Mouse (Mus musculus) CH12F3 (cell line): ENCODE results near the gene Capzb.

ENCODE experiments used
- in situ Hi-C: fragments of 300-500 bp; cut with MboI; formaldehyde crosslinking; loops from 2 replicates; pipeline ENCODE4 v1.14.3; 2020; ENCODE audit warnings: low sequenced_read_pairs

The Capzb gene

DNA sequence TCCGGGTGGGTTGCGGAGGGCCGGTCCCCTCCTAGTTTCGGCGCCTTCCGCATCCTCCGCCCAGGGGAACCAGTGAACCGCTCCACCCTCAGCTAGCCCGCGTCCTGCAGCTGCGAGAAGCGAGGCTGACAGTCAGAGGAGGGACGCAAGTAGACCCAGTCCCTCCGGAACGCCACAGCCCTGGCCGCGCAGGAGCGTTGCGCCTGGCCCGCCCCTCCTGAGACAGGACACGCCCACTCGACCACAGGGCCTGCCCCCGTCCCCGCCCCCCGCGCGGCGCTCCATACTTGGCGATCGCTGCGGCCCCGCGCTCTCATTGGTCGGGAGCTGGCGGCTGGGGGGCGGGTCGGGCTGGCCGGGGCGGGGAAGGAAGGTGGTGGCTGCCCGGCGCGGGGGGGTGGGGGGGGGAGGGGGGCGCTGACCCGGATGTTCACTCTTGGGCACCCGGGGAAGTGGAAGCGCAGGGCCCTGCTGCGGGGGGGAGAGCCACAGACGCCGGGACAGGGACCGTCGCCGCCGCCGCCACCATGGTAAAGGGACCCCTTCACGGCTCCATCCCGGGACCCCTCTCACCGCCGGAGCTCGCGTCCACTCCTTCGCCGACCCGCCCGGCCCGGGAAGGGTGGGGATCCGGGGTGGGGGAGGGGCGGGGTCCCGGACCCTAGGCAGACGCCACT is at the start of gene Capzb:
Capzb (plus strand) TSS at position 401 of the 677 bp plus-strand sequence.
- in situ Hi-C loops, result no loop called here

DNA sequence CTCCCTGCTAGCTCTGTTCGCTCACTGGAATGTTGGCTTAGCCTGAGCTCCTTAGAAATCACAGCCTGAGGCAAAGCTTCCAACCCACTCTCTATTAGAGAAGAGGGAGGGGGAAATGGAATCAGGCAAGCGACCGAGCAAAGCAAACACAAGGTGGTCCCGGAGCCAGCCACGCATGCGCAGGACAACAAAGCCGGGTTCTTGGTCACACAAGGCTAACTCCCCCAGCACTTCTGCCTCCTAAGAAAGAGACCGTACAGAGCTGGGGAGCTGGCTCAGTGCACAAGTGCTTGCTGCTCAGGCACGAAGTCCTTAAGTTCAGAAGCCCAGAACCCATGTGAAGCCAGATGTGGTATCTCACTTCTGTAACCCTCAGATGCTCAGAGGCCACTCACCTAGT is 49.7 kb upstream of the Capzb start:
- in situ Hi-C loops, result no loop called here

DNA sequence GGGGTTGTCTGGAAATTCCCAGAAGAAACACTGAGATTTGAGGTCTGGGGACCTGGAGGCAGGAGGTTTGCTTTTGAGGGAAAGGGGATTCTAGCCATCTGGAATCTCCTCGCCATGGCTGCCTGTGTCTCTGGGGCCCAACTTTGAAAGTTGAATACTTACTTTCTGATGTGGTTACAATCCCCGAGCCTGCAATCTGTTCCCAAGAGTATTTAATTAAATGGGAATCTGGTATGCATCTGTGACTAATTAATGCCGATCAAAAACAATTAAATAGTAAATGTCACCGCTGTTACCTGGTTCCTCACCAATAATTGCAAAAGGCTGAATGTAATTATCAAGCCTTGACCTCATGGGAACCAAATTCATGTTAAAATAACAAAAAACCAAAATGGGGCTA is 48.1 kb upstream of the Capzb start:
- in situ Hi-C loops, result no loop called here

DNA sequence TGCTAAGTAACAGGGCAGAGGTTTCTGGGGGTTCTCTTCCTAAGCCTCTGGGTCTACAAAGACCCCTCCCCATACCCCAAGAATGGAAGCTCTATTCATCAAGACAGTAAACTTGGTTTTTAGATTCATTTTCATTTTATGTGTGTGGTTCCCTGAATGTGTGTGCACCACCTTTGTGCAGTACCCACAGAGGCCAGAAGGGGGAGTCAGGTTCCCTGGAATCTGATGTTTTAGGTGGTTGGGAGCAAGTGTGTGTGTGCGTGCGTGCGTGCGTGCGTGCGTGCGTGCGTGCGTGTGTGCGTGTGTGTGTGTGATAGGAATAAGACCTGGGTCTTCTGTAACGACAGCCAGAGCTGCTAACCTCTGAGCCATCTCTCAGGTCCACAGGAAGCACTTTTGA is 47.5 kb upstream of the Capzb start:
- in situ Hi-C loops, result no loop called here

DNA sequence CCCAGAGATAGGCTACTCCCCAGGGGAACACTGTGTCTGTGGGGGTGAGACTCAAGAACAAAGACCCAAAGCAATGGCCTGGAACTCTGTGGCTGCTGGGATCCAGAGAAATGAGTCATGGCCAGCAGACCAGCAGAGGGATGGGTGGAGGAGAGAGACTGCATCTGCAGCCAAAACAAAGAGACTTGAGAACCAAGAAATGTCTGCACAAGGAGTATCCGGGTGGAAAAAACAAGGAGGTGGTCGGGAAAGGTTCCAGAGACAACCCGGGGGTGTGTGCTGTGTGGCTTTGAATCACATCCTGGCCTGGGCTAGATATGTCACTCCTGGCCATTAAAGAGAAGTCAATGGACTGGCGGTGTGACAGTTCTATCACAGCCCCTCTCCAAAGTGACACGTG is 45.9 kb upstream of the Capzb start:
- in situ Hi-C loops, result no loop called here

DNA sequence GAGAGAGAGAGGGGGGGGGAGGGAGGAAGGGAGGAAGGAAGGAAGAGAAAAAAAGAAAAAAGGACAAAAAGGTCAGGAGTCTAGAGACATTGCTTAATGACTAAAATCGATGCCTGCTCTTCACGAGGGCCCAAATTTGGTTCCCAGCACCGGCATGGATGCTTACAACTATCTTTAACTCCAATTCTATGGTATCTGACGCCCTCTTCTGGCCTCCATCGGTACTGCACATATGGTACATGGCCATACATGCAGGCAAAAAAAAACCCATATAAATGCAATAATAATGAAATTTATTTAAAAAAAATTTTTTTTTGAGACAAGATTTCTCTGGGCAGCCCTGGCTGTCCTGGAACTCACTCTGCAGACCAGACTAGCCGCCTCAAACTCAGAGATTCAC is 41.3 kb upstream of the Capzb start:
- in situ Hi-C loops, result no loop called here

DNA sequence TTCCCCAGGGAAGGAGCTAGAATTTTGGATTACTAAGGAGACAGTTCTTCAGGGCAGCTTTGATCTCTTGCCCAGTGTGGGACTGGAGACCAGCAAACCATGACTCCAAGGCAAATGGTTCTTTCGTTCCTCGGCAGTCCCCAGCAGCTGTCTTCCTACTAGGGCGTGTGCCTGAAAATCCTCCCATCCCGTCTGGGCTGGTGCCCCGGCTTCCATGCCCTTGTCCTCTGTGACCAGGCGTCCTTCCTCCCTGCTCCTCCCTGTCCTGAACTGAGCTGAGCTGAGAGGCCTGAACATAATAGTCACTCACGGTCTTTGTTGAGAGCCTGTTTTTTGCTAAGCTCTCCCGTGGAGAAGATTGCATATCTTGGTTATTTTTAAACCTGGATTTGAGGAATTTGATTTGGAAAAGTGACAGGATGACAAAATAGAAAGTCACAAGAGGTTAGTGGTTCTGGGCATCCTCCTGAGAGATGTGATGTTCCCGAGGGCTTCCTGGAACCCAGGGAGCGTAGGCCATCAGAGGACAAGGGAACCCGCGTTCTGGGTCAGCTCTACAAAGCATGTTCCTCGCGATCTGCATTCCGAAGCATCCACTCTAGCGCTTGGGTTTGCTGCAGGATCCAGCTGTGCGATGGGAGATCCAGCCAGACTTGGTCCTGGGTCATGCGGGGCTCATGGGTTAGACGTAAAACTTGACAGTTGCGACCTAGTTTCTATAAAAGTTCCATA is 38.0 kb upstream of the Capzb start:
- in situ Hi-C loops, result no loop called here

DNA sequence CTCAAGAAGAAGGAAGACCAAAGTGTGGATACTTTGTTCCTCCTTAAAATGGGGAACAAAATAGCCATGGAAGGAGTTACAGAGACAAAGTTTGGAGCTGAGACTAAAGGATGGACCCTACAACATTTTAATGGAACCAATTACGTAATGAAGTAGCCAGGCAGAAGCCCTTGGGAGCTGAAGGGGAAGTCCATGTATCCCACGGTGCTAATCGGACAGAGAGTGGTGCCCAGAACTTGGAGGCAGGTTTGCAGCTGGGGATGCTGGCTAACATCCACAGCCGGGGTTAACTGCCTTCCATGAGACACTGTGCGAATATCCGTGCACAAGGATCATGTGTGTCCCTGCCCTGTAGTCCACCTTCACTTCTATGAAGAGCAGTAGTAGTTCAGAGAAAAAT is 36.2 kb upstream of the Capzb start:
- in situ Hi-C loops, result no loop called here

DNA sequence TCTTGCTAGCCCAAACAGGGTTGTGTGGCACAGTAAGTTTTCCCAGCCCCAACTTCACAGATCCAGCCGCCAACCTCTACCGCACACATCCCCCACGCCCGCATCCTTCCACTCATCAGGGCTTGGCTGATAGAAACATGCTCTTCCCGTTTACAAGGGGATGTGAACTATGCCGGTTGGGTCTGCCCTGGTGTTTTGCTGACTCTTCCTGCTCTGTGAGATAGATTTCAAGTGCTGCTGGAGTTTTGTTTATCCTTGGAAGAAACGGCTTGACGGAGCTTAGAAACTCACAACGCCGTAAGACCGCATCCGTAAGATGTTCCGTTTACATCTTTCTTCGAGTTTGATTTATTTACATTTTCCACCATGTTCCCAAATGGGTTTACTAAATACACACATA is 34.3 kb upstream of the Capzb start:
- in situ Hi-C loops, result no loop called here

DNA sequence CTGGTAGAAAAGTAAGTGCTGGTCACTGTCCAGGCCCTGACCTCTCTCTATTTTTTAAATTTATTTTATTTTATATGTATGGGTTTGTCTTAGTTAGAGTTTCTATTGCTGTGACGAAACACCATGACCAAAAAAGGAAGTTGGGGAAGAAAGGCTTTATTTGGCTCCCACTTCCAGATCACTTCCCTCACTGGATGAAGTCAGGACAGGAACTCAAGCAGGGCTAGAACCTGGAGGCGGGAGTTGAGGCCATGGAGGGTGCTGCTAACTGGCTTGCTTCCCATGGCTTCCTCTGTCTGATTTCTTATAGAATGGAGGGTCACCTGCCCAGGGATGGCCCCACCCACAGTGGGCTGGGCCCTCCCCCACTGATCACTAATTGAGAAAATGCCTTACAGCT is 31.6 kb upstream of the Capzb start:
- in situ Hi-C loops, result no loop called here

DNA sequence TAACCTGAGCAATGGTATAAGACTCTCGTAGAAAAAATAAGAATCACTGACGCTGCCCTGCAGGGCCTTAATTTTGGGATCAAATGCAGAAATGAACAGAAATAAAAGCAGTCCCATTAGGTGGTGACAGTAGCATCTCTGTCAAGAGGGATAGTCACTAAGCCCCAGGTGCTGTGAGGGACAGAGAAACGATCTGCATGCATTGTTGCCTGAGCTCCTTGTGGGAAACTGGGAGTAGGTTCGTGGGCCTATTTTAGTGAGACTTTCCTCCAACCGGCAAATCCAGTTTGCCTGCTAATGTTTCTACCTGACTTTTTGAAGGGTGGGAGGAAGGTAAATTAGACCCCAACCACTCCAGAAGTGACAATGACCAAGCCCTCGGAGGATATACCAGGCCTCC is 28.6 kb upstream of the Capzb start:
- in situ Hi-C loops, result no loop called here

DNA sequence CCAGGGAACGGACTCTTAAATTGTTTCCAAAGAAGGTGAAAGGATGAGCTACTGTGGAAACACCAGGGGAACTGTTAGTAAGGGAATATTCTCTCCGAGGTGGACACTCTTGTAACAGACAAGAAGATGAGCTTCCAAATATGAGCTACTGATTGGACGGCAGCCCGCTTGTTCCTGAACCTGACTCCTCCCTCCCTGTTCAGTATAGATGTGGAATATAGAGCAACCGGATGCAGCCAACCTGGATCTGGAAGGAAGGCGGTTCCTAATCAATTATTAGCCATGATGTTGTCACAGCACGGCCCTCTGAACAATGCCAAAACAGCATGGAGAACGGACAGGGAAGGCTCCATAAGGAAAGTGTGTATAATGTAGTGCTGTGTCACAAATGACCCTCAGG is 27.4 kb upstream of the Capzb start:
- in situ Hi-C loops, result no loop called here

DNA sequence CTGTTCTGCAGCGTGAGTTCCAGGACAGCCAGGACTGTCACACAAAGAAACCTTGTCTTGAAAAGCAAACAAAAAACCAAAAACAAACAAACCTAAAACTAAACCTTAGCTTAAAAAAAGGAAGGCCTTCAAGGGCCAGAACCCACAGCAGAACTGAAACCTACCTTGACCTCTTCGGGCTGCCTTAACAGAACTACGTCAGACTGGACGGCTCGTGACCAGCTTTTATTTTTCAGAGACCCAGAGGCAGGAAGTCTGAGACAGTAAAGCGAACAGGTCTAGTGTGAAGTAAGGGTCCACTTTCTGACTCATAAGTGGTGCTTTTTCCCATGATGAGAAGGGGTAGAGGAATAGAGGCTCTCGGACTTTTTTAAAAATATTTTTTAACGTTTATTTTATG is 26.5 kb upstream of the Capzb start:
- in situ Hi-C loops, result no loop called here

DNA sequence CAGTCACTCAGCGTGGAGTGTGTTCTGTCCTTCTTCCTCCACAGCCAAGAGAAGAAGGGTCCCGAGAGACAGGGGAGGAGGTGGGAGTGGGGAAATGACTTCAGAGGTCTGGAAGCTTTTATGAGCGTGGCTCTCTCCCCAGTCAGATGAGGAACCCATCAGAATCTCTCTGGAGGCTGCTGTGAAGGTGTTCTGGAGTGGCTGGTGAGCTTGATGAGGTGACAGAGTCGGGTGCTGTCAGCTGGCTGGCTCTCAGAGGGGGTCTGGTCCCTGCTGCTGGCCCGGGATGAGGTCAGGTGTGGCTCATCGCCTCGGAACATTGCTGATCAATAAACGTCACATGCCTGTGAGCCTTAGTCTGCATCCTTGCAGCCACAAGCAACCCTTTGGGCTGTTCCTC is 25.6 kb upstream of the Capzb start:
- in situ Hi-C loops, result no loop called here

DNA sequence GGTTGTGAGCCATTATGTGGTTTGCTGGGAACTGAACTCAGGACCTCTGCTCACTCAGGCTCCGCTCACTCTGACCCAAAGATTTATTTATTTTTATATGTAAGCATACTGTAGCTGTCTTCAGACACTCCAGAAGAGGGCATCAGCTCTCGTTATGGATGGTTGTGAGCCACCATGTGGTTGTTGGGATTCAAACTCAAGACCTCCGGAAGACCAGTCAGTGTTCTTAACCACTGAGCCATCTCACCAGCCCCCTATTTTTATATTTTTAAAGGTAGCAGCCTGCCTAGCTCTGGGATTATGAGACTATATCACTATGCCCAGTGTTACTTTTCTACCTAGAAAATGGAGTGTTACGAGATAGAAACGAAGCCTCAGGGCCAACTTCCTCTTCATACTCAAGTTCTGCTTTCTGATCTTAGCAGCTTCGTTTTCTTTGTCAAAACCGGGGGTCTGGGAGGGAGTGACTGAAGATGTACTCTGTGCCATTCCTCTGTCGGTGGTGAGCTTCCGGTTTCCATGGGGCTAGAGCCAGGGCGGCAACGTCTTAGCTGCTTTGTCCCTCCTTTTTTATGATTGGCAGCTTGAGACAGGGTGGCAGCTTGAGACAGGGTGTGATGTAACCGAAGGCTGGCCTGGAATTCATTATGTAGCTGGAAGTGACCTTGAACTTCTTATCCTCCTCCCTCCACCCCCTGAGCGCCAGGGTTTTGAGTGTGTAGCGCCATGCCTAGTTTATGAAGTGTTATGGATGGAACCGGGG is 23.5 kb upstream of the Capzb start:
- in situ Hi-C loops, result no loop called here

DNA sequence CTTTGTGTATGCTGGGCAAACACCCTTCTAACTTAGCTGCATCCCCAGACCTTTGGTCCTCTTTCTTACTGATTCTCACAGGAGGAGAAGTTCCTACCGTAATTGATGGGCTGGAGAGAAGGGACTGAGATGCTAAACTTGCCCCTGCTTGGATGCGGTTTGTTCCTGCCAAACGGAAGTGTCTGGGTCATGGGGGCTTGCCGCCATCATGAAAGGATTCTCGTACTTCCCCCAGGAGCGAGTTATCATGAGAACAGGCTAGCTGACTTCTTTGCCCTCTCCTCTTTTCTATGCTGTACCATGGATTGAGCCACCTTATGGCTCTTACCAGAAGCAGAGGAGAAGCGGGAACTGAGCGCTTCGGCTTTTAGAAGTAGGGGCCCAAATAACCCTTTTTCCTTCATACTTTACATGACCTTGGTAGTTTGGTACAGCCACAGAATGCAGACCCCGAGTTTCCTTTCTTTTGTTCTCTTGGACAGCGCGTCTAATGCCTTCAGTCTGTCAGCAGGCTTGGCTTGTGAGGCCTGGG is 22.9 kb upstream of the Capzb start:
- in situ Hi-C loops, result no loop called here

DNA sequence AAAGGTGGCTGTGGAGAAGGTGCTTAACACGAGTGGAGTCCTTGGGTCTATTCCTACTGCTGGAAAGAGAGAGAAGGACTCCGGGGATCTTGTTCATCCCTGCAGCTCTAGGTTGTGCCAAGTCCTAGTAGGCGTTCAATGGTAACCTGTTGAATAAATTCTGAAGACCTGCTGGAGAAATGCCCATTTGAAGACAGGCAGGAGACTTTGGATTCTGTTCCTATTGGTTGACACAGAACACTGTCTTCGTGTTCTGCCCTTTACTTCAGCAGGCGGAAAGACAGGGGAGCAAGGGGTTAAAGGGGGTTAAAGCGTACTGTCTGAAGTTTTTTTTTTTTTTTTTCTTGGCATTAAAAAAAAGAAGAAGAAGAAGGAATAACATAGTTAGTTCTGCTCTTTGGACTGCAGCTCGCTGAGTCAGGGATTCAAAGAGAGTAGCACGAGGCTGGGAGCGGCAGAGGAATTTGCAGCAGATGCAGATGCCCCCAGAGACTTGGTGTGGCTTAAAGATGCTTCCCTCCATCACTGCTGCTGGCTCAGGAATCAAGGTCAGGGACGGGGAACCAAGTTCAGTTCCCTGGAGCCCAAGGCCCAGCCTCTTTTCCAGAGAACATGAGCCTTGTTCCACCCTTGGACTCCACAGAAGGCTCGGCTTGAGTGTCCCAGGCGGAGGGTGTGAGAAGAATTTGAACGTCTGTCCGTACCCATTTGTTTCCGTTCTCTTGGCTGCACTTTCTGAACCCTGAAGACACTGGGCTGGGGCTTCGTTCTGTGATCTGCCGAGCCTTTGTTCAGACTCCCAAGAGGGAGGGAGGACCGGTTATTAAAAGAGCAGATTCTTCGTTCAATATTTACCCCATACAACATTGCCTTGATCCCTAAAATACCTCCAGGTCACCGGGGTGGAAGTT is 17.4 kb upstream of the Capzb start:
- in situ Hi-C loops, result no loop called here

DNA sequence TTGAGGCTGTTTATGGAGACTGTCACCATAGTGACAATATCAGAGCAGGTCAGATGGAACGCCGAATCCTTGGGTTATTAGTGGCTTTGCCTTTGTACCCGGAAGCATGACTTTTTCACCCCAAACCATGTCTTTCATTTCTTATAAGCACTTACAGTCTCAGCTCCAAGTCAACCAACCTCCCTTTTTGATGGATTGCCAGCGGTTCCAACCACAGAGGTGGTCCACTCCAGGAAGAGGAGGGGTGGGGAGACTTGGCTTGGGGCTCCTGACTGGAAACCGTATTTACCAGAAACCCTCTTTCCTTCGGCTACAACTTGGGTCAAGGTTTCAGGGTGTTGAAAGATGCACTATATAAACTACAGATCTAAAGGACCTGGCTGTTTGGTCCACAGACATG is 16.7 kb upstream of the Capzb start:
- in situ Hi-C loops, result no loop called here

DNA sequence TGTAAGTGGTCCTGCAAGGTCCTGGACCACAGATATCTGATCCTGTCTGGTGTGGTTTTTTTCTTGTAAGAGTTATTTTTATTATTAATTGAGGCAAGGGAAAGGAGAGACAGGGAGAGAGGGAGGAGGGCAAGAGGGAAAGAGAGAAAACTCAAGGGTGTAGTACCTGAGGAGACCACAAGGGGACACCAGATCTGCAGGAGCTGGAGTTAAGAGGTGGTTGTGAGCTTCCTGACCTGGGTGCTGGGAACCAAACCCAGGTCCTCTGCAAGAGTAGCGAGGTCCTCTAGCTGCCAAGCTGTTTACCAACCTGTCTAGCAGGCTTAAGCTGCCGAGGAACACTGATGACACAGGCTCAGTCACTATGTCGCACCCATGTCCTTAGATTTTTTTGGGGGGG is 14.8 kb upstream of the Capzb start:
- in situ Hi-C loops, result no loop called here

DNA sequence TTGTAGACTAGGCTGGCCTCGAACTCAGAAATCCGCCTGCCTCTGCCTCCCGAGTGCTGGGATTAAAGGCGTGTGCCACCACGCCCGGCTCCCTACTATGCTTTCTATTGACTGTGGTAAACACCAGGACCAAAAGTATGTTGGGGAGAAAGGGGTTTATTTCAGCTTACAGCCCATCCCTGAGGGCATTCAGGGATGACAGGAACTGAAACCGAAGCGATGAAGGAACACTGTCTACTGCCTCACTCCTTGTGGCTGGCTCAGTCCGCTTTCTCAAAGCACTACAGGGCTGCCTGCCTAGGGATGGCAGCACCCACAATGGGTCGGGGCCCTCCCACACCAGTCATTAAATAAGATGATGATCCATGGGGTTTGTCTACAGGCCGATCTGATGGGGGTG is 14.3 kb upstream of the Capzb start:
- in situ Hi-C loops, result no loop called here

DNA sequence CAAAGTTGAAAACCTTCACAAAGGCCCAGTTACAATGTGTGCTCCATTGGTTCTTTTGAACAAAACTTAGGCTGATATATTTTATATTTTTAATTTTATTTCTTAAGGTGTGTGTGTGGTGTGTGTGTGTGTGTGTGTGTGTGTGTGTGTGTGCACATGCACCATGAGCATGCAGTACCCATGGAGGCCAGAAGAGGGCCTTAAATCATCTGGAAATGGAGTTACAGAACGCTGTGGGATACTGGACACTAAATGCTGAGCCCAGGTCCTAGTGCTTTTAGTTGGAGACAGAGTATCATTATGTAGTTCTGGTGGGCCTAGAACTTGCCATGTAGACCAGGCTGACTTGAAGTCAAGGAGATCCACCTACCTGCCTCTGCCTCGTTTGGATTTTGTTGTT is 13.5 kb upstream of the Capzb start:
- in situ Hi-C loops, result no loop called here
